Comparison of ENCODE assay signal across 23 mouse cellular contexts in genomic region chr8:83103968-83104367, GRCm38 (mm10).
DNase-seq lines count a peak whose midpoint lies in the region; ATAC-seq and TF ChIP-seq lines count a peak whose summit lies in the region.
"Had no signal": no experiment of that assay in that cellular context is flagged by ENCODE, and none has a peak within 500 bp of the region (broad histone marks: within the 10 kb centered on the region; RNA-seq: fewer than 3 reads in every experiment).

No protein-coding gene starts in this region.

- no peaks in the 10 kb centered on the region for H3K9me3 ChIP-seq in lung, postnatal 0 days (ENCODE audit: low read length)
- H3K9me3 ChIP-seq: embryonic facial prominence, embryonic 13.5 days; forebrain, embryonic 12.5 days; heart, embryonic 15.5 days had no signal

- TF ChIP-seq EP300 in lung, postnatal 0 days (IDR thresholded peaks at IDR 0.05) = no peak

- intact Hi-C loops in gastrocnemius, postnatal 14 days (cut with DNase I; ENCODE audit: low total_unique reads) = loop anchor here (10.0 kb wide), 1 partner anchor 241 kb away; the partner anchor contains the start of gene Mgat4d

- no peak overlapping the region for H3K27ac ChIP-seq in lung, postnatal 0 days (ENCODE audit: low read length)
- no peak overlapping the region for H3K27ac ChIP-seq in thymus, adult 2 months (ENCODE audit: control insufficient read depth, insufficient read depth, low read length)
- H3K27ac ChIP-seq: embryonic facial prominence, embryonic 13.5 days; forebrain, embryonic 12.5 days; heart, embryonic 15.5 days; hindbrain, embryonic 13.5 days; hindbrain, postnatal 0 days had no signal

- 85% methylated on average over 2 of the region's 2 CpGs for WGBS in lung, postnatal 0 days
- 92% methylated on average over 2 of the region's 2 CpGs for WGBS in thymus, adult 2 months

- TF ChIP-seq CTCF in lung, postnatal 0 days (IDR thresholded peaks at IDR 0.05) = no peak
- TF ChIP-seq CTCF in thymus, adult 2 months (IDR thresholded peaks at IDR 0.05; ENCODE audit: borderline replicate concordance, control insufficient read depth, extremely low read depth, insufficient read depth, low read length, poor library complexity) = no peak

- H3K4me1 ChIP-seq in lung, postnatal 0 days (ENCODE audit: insufficient read depth, low read depth, low read length) = no peaks in the 10 kb centered on the region
- H3K4me1 ChIP-seq in thymus, adult 2 months (replicated peaks; ENCODE audit: control insufficient read depth, insufficient read depth, low read length) = no peaks in the 10 kb centered on the region
- H3K4me1 ChIP-seq: embryonic facial prominence, embryonic 13.5 days; heart, embryonic 15.5 days; hindbrain, embryonic 13.5 days had no signal

- no peak for ATAC-seq in lung, postnatal 0 days
- peak; percentile 77 for ATAC-seq in common myeloid progenitor, adult 5-6 weeks (replicated peaks; ENCODE audit: low read depth, poor library complexity, severe bottlenecking)
- ATAC-seq in megakaryocyte progenitor cell, adult 5-6 weeks (replicated peaks; ENCODE audit: poor library complexity) = peak; percentile 83
- ATAC-seq: CD4-positive, CD25-positive, alpha-beta regulatory T cell, adult 4 months; hindbrain, postnatal 0 days had no signal

- no peak overlapping the region for H3K4me3 ChIP-seq in lung, postnatal 0 days (ENCODE audit: low read depth, low read length)
- H3K4me3 ChIP-seq in thymus, adult 2 months (ENCODE audit: control insufficient read depth, insufficient read depth, low read length) = no peak overlapping the region
- H3K4me3 ChIP-seq: embryonic facial prominence, embryonic 13.5 days; forebrain, embryonic 12.5 days; heart, embryonic 15.5 days; hindbrain, embryonic 13.5 days had no signal

- H3K36me3 ChIP-seq in lung, postnatal 0 days (ENCODE audit: insufficient read depth, low read length) = no peaks in the 10 kb centered on the region
- H3K36me3 ChIP-seq in thymus, adult 2 months (ENCODE audit: control insufficient read depth, insufficient read depth, low read length) = no peaks in the 10 kb centered on the region
- H3K36me3 ChIP-seq: embryonic facial prominence, embryonic 13.5 days; forebrain, embryonic 12.5 days; heart, embryonic 15.5 days; hindbrain, embryonic 13.5 days had no signal

- TF ChIP-seq POLR2A in thymus, adult 2 months (IDR thresholded peaks at IDR 0.05; ENCODE audit: control insufficient read depth, extremely low read depth, insufficient read depth, low read length, poor library complexity) = no peak

- no peak overlapping the region for H3K4me2 ChIP-seq in lung, postnatal 0 days (replicated peaks; ENCODE audit: low read depth, low read length)
- H3K4me2 ChIP-seq: embryonic facial prominence, embryonic 13.5 days; forebrain, embryonic 12.5 days; heart, embryonic 11.5 days; heart, embryonic 15.5 days; hindbrain, embryonic 13.5 days had no signal

- H3K9ac ChIP-seq in lung, postnatal 0 days (replicated peaks; ENCODE audit: low read depth) = no peak overlapping the region
- H3K9ac ChIP-seq: embryonic facial prominence, embryonic 13.5 days; forebrain, embryonic 12.5 days; heart, embryonic 15.5 days; hindbrain, embryonic 13.5 days had no signal

- no peaks in the 10 kb centered on the region for H3K27me3 ChIP-seq in lung, postnatal 0 days (replicated peaks; ENCODE audit: insufficient read depth, low read length)
- no peaks in the 10 kb centered on the region for H3K27me3 ChIP-seq in thymus, adult 2 months (ENCODE audit: control insufficient read depth, insufficient read depth, low read length)
- H3K27me3 ChIP-seq: embryonic facial prominence, embryonic 13.5 days; forebrain, embryonic 12.5 days; heart, embryonic 15.5 days; hindbrain, embryonic 13.5 days had no signal

- peak; percentile 31 for DNase-seq in lung, postnatal 0 days (ENCODE audit: low spot score)
- no peak for DNase-seq in lung, postnatal 4 days
- no peak for DNase-seq in gastrocnemius, postnatal 14 days
- no peak for DNase-seq in urinary bladder, postnatal 14 days (ENCODE audit: low spot score)
- no peak for DNase-seq in thymus, adult 2 months
- DNase-seq: adrenal gland, adult 2 months; adrenal gland, postnatal 36 days; B cell, adult 2 months; cerebellum, adult 11 months; cerebellum, adult 9-10 months; cerebellum, postnatal 25 days; gastrocnemius, postnatal 10 days; heart, adult 18-20 months; heart, postnatal 14 days had no signal
